Mouse (Mus musculus) limb, embryonic 11.5 days (tissue): ENCODE measurements around the gene Ugt1a1. TPM values are rescaled to one million over a fixed set of nuclear protein-coding genes. Genes with fewer than 3 reads are reported as not detected.

Experiments used
- ATAC-seq: fragments of 200-750 bp; cut with Nextera tagmentation; 2 replicates; pipeline ENCODE4 v1.8.0; 2017; ENCODE audit warnings: low read depth; ENCODE audit not compliant: insufficient number of reproducible peaks, low FRiP score, low TSS enrichment
- DNase-seq: peaks from one replicate; pipeline ENCODE4 v3.0.0-alpha.2; 2015; ENCODE audit warnings: low spot score
- H3K27ac ChIP-seq: fragments of 300-500 bp; sonication (generic); replicated peaks from 2 replicates; pipeline ENCODE4 v1.5.1; 2014; ENCODE audit warnings: low read depth, mild to moderate bottlenecking, low read length
- H3K27me3 ChIP-seq: fragments of 300-500 bp; sonication (generic); 2 replicates; pipeline ENCODE4 v1.6.1; 2014; ENCODE audit warnings: mild to moderate bottlenecking, low read length, mixed read lengths; ENCODE audit not compliant: control insufficient read depth, insufficient read depth
- H3K36me3 ChIP-seq: fragments of 300-500 bp; sonication (generic); 2 replicates; pipeline ENCODE4 v1.6.1; 2014; ENCODE audit warnings: mild to moderate bottlenecking, low read length, moderate library complexity, mixed read lengths; ENCODE audit not compliant: control insufficient read depth, insufficient read depth
- H3K4me1 ChIP-seq: fragments of 300-500 bp; sonication (generic); 2 replicates; pipeline ENCODE4 v1.6.1; 2014; ENCODE audit warnings: low read length, mixed read lengths; ENCODE audit not compliant: control insufficient read depth, insufficient read depth
- H3K4me2 ChIP-seq: fragments of 300-500 bp; sonication (generic); 2 replicates; pipeline ENCODE4 v1.6.1; 2014; ENCODE audit warnings: low read depth, mild to moderate bottlenecking, moderate library complexity; ENCODE audit not compliant: severe bottlenecking
- H3K4me3 ChIP-seq: fragments of 300-500 bp; sonication (generic); 2 replicates; pipeline ENCODE4 v1.5.1; 2014; ENCODE audit warnings: low read depth, low read length
- H3K9ac ChIP-seq: fragments of 300-500 bp; sonication (generic); 2 replicates; pipeline ENCODE4 v1.6.1; 2014; ENCODE audit warnings: mild to moderate bottlenecking, low read length
- H3K9me3 ChIP-seq: fragments of 300-500 bp; sonication (generic); 2 replicates; pipeline ENCODE4 v1.6.1; 2016; ENCODE audit warnings: low read length; ENCODE audit not compliant: control insufficient read depth
- WGBS: fragments of 180-500 bp; shearing (Covaris S2); extraction: QIAGEN DNeasy Blood & Tissue Kit; methylation state at CpG from one replicate; pipeline ENCODE4 v1.1.7; 2014; 5-methylcytosine and 5-hydroxymethylcytosine counted together
- polyA plus RNA-seq: library from polyadenylated mRNA; unstranded; fragments of >200 nt; fragmentation: Nextera tagmentation; extraction: Ambion mirVana; gene quantifications from 2 replicates; pipeline ENCODE4 v1.2.1, GENCODE M21; 2014

Gene Ugt1a1
- polyA plus RNA-seq, 1 experiment from 2014 or later, result not detected

DNA sequence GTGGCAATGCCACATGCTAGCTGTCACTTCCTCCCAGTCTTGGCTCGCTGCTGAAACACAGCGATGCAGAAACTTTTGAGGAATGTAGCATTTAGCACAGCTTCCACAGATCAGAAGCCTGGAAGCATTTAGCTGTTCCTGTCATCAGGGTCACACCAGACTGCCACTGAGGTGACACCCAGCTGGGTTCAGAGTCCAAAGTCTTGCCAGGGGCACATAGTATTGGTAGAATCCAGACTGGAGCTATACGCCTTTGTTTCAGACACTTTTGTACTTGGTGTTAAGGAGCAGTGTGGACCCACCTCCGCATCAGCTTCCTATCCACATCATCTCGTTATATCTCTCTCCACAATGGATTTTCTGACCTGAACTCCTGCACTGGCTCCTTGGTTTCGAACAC lies 41.8 kb downstream of the Ugt1a1 start:
- H3K9ac ChIP-seq, result no peak overlapping the region
- DNase-seq, result no peak
- 74% methylated on average over 6 of the region's 6 CpGs for WGBS

DNA sequence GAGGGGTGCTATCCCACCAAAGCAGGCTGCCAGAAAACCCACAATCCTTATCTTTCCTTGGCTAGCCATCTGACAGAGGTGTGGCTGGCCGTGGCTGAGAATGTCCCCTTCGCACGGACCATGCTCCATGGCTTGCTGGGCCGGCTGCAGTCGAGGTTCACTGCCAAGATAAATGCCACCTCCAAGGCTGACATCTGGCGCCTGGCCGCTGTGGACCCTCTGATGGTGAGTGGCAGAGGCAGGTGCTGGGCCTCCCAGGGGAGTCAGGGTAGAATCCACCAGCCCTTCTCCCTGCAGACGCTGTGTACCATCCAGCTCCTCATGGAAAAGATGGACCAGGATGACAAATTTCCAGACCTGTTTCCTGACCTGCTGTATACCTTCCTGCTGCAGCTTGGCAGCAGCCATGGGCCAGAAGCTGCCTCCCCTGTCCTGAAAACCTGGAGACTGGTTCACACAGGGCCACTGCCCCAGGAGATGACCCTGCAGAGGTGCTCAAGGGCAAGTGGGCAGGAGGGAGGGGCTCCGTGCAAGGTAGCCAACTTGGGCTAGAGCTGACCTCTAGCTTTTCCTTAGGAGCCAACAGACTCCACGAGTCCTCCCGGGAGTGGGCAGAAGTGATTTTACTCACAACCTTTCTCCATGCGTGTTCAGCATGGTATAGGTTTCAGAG lies 43.2 kb downstream of the Ugt1a1 start:
- H3K36me3 ChIP-seq, result no peaks in the 10 kb centered on the region
- H3K4me2 ChIP-seq, result no peak overlapping the region
- no peak overlapping the region for H3K4me3 ChIP-seq
- H3K27ac ChIP-seq, result no peak overlapping the region
- peaks cover 85% of the 10 kb centered on the region for H3K9me3 ChIP-seq
- DNase-seq (no peak), ATAC-seq (no peak)
- 90% methylated on average over 12 of the region's 12 CpGs for WGBS
- no peak overlapping the region for H3K9ac ChIP-seq
- no peaks in the 10 kb centered on the region for H3K27me3 ChIP-seq
- no peaks in the 10 kb centered on the region for H3K4me1 ChIP-seq

More for the DNA sequence above, 41.8 kb downstream of the Ugt1a1 start:
- Histone ChIP-seq H3K27me3 (no peaks in the 10 kb centered on the region), H3K9me3 (peaks cover 90% of the 10 kb centered on the region), H3K4me2 (no peak overlapping the region), H3K4me3 (no peak overlapping the region), H3K4me1 (no peaks in the 10 kb centered on the region), H3K27ac (no peak overlapping the region), H3K36me3 (no peaks in the 10 kb centered on the region)
- no peak for ATAC-seq

DNA sequence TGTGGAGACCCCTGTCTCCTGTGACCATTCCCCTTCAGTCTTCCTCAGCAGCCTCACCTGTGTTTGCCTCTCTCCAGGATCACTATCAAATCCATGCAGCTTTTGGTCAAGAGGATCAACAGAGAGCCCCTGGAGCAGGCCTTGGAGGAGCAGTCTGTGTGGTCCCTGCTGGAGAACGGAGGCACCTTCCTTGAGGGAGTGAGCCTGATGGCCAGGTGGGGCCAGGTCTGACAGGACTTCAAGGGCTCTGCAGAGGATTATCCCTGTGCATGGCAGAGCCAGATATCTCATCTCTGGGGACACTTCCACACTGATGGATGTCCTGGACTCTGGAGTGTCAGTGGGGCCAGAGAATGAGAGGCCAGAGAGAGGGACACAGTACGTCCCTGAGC lies 43.7 kb downstream of the Ugt1a1 start:
- no peak for DNase-seq
- ATAC-seq, result no peak
- Histone ChIP-seq H3K9me3 (peaks cover 84% of the 10 kb centered on the region), H3K27ac (no peak overlapping the region), H3K27me3 (no peaks in the 10 kb centered on the region), H3K36me3 (peaks cover 3% of the 10 kb centered on the region), H3K4me3 (no peak overlapping the region), H3K4me2 (no peak overlapping the region), H3K4me1 (no peaks in the 10 kb centered on the region), H3K9ac (no peak overlapping the region)
- 55% methylated on average over 2 of the region's 2 CpGs for WGBS

DNA sequence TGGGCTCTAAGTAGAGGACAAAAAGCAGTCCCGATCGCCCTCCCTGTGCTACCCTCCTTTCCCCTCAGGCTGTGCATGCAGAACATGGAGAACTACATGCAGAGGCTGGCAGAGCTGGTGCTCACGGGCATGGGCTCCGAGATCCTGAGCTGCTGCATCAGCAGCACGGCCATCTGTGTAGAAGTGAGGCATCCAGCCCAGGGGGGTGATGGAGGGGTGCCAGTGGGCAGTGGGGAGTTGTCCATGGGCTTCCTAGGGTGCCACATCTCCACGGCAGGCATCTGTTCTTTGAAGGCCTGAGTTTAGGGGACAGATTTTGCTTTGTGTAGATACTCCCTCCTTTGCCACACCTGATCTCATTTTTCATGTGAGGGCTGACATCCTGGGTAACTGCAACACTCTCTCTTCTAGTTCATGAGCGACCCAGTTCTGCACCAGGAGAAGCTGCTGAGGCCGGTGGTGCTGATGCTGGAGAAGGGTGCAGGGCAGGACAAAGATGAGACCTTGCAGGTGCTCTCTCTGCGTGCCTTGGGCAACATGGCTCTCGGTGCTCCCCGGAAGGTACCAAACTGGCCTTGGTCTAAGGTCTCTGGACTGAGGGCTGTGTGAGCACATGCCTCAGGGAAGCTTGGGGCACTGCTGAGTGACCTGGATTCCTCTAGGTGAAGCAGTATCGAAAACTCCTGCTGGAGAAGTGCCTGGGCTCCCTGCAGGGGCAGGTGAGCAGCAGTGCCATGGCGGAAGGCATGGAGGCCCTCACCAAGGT lies 44.4 kb downstream of the Ugt1a1 start:
- Histone ChIP-seq H3K9me3 (peaks cover 79% of the 10 kb centered on the region), H3K4me3 (no peak overlapping the region), H3K9ac (no peak overlapping the region), H3K27me3 (no peaks in the 10 kb centered on the region), H3K4me1 (no peaks in the 10 kb centered on the region), H3K4me2 (no peak overlapping the region), H3K27ac (no peak overlapping the region), H3K36me3 (peaks cover 6% of the 10 kb centered on the region)
- DNase-seq, result no peak
- WGBS, result 81% methylated on average over 13 of the region's 13 CpGs
- ATAC-seq, result no peak

DNA sequence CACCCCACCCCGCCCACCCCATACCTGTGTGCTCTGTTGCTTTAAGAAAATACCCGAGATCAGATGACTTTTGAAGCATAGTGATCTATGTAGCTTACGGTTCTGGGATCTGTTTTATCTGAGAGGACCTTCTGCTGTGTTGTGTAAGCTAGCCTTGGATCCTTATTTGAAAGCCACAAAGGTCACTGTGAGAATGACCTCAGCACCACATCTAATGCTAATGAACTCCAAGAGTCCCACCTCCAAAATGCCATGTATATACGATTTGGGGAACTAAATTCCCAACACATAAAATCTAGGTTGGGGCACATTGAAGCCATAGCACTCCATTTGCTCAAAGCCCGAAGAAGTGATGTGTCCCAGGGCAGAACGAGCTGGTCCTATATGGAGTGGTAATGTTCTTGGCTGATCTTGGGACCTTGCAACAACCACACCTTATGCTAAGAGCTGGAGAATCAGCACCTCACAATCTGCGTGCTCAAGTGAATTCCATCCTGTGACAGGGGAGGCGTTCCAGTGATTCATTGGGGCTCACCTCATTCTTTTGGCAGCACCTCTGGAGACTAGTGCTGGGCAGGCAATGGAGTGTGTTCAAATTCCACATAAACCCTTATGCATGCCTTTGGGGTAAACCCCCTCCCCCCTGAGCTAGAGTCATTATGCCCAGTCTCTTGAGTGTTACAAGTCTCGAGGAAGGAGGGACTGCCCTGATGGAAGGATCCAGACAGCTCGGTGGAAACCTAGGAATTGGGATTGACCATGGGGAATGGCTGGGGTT lies 45.3 kb downstream of the Ugt1a1 start:
- no peaks in the 10 kb centered on the region for H3K4me1 ChIP-seq
- peaks cover 12% of the 10 kb centered on the region for H3K36me3 ChIP-seq
- DNase-seq (no peak), ATAC-seq (no peak)
- WGBS, result 78% methylated on average over 10 of the region's 10 CpGs
- H3K4me2 ChIP-seq, result no peak overlapping the region
- no peaks in the 10 kb centered on the region for H3K27me3 ChIP-seq
- no peak overlapping the region for H3K4me3 ChIP-seq
- H3K27ac ChIP-seq, result no peak overlapping the region
- no peak overlapping the region for H3K9ac ChIP-seq
- H3K9me3 ChIP-seq, result peaks cover 78% of the 10 kb centered on the region

DNA sequence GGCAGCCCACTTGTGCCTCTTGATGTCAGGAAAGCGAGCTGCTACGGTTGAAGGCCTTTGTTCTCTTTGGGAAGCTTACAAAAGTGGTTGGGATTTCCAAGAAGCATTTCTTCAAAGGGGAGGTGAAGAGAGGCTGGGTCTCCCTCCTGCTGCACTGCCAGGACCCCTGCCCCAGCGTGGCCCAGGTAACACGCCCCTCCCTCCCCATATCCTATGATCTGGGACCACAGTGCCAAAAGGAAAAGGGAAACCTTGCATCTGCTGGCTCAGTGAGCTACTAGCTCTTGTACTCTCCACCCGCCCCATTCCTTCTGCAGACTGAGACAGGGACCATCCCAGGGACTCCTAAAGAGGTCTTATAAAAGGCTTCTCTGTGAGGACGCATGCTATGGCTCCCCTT lies 45.9 kb downstream of the Ugt1a1 start:
- no peak overlapping the region for H3K9ac ChIP-seq
- H3K27ac ChIP-seq, result no peak overlapping the region
- H3K27me3 ChIP-seq, result no peaks in the 10 kb centered on the region
- peaks cover 77% of the 10 kb centered on the region for H3K9me3 ChIP-seq
- H3K36me3 ChIP-seq, result peaks cover 18% of the 10 kb centered on the region
- no peaks in the 10 kb centered on the region for H3K4me1 ChIP-seq
- DNase-seq (no peak), ATAC-seq (no peak)
- no peak overlapping the region for H3K4me2 ChIP-seq
- 82% methylated on average over 6 of the region's 6 CpGs for WGBS
- H3K4me3 ChIP-seq, result no peak overlapping the region

DNA sequence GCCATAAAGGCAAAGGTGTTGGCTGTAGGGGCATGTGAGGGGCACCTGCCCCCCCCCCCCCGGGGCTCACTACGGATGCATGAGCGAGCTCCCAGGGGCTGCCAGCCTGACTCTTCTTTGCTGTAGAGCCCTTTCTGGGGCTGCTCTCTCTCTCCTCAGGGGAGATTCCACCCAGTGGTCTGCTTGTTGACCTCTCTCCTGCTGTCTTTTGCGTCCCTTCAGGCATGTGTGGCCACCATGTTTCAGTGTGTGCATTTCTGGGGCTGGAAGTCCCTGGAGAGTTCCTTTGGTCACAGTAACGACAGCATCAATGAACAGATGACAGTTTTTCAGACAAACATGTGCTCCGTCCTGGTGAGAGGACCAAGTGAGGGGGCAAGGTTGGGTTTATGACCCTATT lies 46.6 kb downstream of the Ugt1a1 start:
- Histone ChIP-seq H3K27ac (no peak overlapping the region), H3K36me3 (peaks cover 25% of the 10 kb centered on the region), H3K9ac (no peak overlapping the region), H3K4me2 (no peak overlapping the region), H3K4me3 (no peak overlapping the region), H3K27me3 (no peaks in the 10 kb centered on the region), H3K4me1 (no peaks in the 10 kb centered on the region), H3K9me3 (peaks cover 77% of the 10 kb centered on the region)
- WGBS, result 70% methylated on average over 6 of the region's 6 CpGs
- DNase-seq (no peak), ATAC-seq (no peak)

DNA sequence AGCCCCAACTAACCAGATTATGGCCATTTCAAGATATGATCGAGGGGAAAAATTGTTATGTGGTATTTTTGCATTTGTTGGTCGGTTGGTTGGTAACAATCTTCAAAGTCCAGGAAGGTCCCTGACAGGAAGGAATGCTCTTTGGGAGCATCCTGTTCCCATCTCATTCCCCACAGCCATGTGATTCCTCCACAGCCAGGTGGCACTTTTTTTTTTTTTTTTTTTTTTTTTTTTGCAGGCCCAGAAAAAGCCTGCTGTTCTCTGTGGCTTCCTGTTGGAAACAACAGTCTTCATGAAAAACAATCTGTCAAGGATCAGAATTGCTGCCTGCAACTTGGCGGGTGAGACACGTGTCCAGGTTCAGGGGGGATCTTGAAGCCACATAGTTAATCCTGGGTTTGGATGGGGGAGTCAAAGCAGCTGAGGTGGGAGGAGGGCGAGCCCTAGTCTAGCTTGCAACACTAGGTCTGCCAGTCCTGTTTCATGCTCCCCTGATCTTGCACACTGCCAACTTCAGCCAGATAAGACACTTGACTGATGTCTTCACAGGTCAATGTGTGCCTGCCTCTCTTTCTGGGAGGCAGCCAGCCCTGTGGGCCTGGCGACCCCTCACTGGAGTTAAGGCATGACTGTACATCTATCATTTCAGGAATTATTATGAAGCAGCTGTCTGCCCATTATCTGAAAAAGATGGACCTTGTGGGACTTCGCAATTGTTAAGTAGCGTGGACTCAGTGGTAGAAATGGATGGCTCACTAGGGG lies 47.3 kb downstream of the Ugt1a1 start:
- Histone ChIP-seq H3K27ac (no peak overlapping the region), H3K4me3 (no peak overlapping the region), H3K9me3 (peaks cover 70% of the 10 kb centered on the region), H3K36me3 (peaks cover 32% of the 10 kb centered on the region), H3K4me1 (no peaks in the 10 kb centered on the region), H3K27me3 (no peaks in the 10 kb centered on the region), H3K4me2 (no peak overlapping the region), H3K9ac (no peak overlapping the region)
- 78% methylated on average over 8 of the region's 8 CpGs for WGBS
- ATAC-seq, result no peak
- DNase-seq, result no peak
